Mouse (Mus musculus): ENCODE measurements at regions not wholly inside any gene's neighbourhood (a gene's known extent, or its start where the extent isn't known, plus 50 kb on each side); places are given as distances from the start of the nearest gene placed in this dataset.

DNA sequence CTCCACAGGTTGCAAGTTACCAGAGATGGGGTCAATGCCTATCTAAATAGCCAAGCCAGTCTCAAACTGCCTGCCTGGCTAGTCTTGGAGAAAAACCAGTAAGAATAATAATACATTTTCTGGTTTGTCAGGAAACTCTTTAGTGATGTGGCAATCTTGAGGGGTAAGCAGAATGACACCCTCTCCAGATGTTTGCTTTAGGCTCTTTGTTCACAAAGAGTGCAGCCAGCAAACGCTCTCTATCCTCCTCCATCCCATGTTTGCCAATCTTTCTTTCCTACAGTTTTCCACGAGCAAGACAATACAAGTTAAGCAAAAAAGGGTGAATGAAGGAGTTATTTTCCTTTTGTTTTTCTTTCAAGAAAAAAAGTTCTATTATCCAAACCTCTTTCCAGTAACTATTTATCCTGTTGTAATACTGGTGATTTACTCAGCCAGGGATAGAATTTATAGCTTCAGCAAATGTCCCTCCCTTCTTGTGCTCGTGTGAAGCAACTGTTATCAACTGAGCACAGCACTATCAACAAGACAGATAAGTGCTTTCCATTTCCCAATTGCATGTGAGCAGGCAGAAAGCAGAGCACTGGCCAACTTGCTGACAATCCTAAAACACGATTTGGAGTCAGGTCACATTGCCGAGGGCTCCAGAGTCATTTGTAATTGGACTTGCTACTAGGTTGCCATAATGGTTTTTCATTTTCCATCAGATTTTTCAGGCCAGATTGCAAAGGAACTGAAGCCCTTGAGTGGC is 873.5 kb downstream of the Rapgef2 start:
- no peak for DNase-seq

DNA sequence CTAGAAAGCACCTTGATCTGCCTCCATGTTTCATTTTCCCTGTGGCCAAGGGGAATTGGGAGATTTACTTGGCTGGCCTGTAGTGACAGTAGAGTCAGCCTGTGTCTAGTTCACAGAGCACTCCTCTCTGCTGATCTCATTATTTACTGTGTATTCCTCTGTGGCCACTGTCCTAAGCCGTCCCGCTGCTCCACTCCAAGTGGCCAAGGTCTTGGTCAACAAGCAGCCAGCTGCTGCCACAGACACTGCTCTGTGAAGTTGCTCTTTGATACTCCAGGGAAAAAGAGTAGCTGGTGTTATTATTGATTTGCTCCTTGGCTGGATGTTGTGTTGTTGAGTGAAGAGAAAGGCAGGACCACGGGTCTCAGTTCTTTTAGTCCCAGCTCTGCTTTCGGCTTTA is 874.9 kb downstream of the Rapgef2 start:
- DNase-seq = no peak

DNA sequence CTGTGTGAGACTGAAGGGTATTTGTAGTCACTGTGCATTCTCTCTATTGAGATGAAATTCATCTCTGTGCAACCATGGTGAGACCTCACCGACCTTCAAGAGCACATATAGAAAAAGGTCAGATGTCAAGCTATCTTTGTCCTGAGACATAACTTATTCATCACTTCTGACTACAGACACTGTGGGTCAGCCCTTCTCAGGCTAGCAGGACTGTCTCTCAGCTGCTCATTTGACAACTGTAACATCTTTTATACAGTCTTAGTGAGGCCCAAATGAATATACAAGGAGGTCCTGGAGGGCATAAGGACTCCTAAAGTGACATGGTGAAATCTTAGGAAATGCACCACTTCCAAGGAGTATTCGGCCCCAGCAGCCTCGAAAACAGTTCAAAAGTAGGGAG is 877.1 kb downstream of the Rapgef2 start:
- no peak for DNase-seq

DNA sequence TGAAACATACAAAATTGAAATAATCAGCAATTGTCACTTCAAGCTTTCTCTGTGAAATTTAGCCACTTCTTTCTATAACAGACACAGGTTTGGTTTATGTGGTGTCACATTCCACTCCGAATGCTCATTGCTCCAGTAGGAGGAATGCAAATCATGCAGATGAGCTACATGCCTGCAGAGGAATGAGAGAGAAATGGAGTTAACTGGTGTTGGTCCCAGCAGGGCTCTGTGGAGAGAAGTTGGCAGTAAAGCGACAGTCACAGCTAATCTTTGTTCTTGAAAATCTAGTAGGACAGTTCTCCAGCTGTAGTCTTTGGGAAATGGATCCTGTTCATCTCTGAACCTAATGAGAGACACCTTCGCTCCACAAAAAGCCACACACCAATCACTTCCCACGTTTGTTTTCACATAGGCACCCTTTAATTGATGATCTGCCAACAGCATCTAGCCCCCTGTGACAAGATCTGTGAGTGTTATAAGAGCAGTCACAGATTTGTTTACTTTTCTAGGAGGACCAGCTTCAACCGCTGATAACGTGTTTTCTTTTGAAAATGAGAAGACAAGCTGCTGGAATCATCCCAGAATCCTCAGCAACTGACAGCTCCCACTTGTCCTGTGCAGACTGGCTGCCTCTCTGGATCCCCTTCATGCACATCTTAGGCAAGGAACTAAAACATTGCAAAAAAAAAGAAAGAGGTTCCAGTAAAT is 880.4 kb downstream of the Rapgef2 start:
- DNase-seq = no peak

DNA sequence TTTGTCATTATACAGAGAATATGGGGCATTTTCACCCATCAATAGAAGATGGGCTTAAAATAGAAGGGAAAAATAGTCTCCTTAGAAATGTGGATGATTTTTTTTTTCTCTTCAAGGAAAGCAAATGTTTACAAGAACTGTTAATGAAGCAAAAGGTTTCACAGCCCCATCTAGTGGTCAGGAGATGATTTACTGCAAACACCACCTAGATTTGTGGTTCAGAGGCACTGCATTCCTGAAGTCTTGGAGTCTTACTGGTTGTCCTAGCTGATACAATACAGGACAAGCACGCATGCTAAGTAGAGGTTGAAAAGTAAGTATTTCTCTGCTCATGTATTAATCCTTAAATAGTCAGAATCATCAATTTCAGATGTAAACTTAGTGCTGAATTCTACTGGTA is 927.9 kb downstream of the Rapgef2 start:
- DNase-seq = peak; percentile 74

DNA sequence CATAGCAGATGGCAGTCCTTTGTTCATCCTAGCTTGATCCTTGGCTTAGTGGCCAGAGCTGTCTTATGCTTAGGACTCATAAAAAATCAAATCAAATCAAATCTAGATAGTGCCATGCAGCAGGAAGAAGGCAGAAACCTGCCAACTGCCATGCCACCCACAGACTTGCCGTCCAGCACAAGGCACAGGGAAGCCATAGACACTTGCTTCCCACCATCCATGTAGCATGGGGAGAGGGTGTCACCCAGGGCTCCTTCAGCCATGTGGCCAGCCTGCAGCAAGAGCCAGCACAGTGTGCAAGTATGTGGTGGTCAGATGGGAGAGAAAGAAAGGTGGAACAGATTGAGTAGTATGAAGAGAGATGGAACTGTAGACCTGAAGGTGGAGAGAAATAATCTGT is 946.4 kb downstream of the Rapgef2 start:
- no peak for DNase-seq

DNA sequence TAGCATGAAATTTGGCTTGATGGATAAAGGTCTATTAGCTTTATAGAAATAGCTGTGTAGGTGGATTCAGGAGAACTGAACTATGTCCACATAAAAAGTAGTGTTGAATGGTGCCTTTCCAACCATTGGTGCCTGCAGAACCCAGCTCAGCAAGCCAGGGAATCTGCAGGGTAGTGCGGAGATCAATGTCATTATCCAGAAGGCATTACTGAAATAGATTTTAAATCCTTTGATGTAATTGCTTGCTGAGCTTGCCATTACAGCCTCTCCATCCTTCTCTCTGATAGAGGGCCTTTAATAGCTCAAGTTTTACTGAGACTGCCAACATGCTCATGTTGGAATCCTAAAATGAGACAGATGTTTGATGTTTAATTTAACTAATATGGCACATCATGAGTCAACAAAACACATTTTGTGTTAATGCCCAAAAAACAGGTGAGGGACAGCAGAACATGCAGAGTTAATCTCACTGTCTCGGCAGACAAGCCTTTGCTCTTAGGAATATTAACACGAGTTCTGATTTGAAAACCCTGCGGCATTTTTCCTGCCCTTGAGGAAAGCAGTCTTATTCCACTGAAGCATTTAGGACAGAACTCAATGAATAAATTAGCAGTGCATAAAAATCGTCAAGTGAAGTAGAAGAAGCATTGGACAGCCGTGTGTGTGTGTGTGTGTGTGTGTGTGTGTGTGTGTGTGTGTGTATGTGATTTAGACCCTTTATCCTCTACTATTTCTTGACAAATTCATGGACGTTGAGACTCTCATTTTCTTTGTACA is 974.5 kb downstream of the Rapgef2 start:
- DNase-seq = no peak

DNA sequence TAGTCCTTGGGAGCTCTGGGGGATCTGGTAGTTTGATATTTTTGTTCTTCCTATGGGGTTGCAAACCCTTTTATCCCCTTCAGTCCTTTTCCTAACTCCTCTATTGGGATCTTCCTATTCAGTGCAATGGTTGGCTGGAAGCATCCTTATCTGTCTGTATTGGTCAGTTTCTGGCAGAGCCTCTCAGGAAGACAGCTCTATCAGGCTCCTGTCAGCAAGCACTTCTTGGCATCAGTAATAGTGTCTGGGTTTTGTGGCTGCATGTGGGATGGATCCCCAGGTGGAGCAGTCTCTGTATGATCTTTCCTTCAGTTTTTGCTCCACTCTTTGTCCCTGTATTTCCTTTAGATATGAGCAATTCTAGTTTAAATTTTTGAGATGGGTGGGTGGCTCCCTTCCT is 985.8 kb downstream of the Rapgef2 start:
- no peak for DNase-seq

DNA sequence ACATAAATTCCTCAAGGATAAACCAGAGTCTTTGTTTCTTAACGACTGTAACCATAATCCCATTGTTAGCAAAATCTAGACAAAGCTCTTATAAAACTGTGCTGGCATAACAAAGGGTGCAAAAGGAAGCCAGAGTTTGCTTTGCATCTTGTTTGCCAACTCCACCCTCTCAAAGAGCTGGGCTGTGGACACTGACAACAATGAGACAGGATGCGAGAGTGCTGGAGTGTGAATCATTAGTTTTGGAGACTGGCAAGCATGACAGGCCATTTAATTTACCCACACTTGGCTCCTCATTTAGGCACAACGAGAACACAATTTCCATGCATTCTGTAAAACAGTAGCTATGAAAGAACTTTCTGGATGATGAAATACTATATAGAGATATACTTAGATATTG is 994.4 kb downstream of the Rapgef2 start:
- peak; percentile 17 for DNase-seq

DNA sequence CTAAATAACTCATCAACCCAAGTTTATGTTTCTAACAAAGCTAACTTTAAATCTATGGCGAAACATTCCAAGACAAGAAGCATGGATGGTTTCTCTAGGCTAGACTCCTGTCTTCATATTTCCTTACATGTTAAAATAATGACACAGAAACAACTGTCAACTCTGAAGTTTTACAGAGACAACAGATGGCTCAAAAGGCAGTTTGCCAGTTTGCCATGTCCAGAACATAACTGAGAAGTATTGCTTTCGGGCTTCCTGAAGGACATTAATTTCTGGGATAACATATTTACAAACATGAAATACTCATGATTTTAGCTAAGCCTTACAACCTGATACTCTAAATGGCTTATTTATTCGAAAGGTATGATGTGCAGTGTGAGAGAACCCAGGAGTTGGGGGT is 1002.2 kb downstream of the Rapgef2 start:
- DNase-seq = no peak

DNA sequence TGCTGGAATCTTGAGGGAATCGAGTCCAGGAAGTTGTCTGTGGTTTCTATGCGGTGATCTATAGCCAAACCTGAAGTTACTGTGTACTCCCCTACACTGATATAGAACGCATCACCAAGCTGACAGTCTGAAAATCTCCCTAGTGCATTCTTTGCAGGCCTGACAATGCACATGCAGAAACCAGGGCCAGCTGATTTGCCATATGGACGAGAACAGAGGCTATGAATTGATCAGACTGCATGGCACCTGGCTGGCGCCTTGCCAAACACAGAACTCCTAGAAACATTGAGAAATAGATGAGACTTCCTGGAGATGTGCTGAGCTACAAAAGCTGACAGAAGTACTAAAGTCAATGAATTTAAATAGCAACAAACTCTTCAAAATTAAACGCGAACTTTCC is 1049.4 kb downstream of the Rapgef2 start:
- peak; percentile 1 for DNase-seq

DNA sequence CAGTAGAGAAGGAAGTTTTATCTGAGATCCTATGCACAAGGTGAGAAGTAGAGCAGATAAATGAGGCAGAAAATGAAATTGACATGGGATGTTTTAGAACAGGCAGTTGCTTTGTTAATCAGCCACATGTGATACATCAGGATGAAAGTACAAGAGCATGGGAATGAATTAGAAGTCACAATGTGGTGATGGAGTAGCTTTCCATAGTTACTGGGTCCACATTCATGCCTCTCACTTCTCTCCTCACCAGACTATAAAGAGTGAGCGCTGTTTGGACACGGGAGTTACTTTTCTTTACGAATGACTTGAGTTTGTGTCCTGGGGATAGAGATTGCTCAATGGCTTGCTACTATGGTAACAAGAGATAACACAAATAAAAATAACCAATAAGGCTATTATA is 1076.6 kb downstream of the Rapgef2 start:
- DNase-seq = no peak

DNA sequence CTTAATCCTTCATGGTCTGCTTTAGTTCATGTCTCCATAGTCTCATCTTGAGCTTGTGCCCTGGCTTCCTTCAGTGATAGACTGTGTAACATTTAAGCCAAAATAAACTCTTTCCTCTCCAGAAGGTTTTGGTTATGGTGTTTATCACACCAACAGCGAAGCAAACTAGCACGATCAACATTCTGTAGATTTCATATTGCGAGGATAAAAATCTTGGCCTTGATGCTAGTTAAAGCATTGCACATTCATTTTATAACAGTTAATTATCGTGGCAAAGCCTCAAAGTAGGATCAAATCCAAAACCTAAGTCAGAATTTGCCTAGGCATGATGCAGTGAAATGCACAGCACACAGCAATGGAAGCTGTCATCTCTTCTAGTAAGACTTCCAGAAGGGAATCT is 1123.7 kb downstream of the Rapgef2 start:
- DNase-seq = no peak

DNA sequence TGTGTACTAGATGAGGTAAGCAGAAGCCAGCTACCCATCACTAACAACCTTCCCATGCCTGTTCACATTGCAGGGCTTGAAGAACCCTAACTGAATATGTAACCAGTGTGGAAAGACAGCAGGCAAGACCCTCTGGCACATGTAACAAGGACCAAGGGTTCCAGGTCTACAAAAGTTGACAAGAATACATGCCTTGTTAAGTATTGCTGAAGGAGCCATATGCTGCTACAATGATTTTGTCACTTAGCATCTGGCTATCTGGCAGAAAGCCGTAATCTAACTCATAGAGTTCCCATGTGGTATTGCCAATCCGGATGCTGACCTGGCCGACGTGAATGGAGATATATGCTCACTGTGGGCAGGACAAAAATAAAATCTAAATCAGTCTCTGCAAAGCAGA is 1127.9 kb downstream of the Rapgef2 start:
- no peak for DNase-seq

All from embryo, embryonic 11 days (tissue).